Mouse (Mus musculus) ES-E14 (cell line): ENCODE data around the gene Grap2. TPM values are rescaled to one million over a fixed set of nuclear protein-coding genes. Genes with fewer than 3 reads are reported as not detected.

Experiments
- DNase-seq: peaks from one replicate; pipeline ENCODE4 v3.0.0-alpha.2; 2013; ENCODE audit warnings: low read depth, low spot score
- H3K27ac ChIP-seq: 2 replicates; pipeline ENCODE4 v1.5.1; 2012; ENCODE audit warnings: low read depth, mild to moderate bottlenecking, low read length, moderate library complexity, mixed read lengths; ENCODE audit not compliant: poor library complexity, insufficient read depth, severe bottlenecking
- H3K36me3 ChIP-seq: 2 replicates; pipeline ENCODE4 v1.6.1; 2012; ENCODE audit warnings: mild to moderate bottlenecking, low read length, moderate library complexity, mixed read lengths; ENCODE audit not compliant: control insufficient read depth, poor library complexity, insufficient read depth, severe bottlenecking
- H3K4me1 ChIP-seq, 2 experiments: fragments of 150-350 bp in 1 of 2; sonication (generic) in 1 of 2; 2 replicates each; pipeline ENCODE4 v1.6.1; 2012; ENCODE audit warnings: low read length in 2 of 2, mild to moderate bottlenecking in 1 of 2, mixed read lengths in 1 of 2; ENCODE audit not compliant: control insufficient read depth in 2 of 2, insufficient read depth in 2 of 2, poor library complexity in 1 of 2
- H3K4me3 ChIP-seq, 2 experiments: fragments of 150-350 bp in 1 of 2; sonication (generic) in 1 of 2; 2 replicates each; pipeline ENCODE4 v1.5.1; 2012; ENCODE audit warnings: low read length in 2 of 2, low read depth in 1 of 2, mild to moderate bottlenecking in 1 of 2, mixed read lengths in 1 of 2; ENCODE audit not compliant: insufficient read depth in 1 of 2, poor library complexity in 1 of 2, severe bottlenecking in 1 of 2
- H3K9ac ChIP-seq: 2 replicates; pipeline ENCODE4 v1.6.1; 2012; ENCODE audit warnings: low read depth, mild to moderate bottlenecking, low read length, mixed read lengths; ENCODE audit not compliant: poor library complexity, insufficient read depth, severe bottlenecking
- H3K9me3 ChIP-seq: fragments of 150-350 bp; sonication (generic); 2 replicates; pipeline ENCODE4 v1.6.1; 2012; ENCODE audit warnings: low read depth, mild to moderate bottlenecking, low read length; ENCODE audit not compliant: control insufficient read depth, insufficient read depth
- CHD2 ChIP-seq: IDR thresholded peaks from 2 replicates; pipeline ENCODE4 v1.6.1; 2014; ENCODE audit warnings: mild to moderate bottlenecking, low read depth, low read length, inconsistent platforms
- HCFC1 ChIP-seq: IDR thresholded peaks from 2 replicates; pipeline ENCODE4 v1.6.1; 2012; ENCODE audit warnings: low read length, inconsistent platforms, borderline replicate concordance; ENCODE audit not compliant: insufficient read depth
- MAFK ChIP-seq: IDR thresholded peaks from 2 replicates; pipeline ENCODE4 v1.6.1; 2014; ENCODE audit warnings: mild to moderate bottlenecking, low read depth, low read length, inconsistent platforms; ENCODE audit not compliant: insufficient read depth
- ZC3H11A ChIP-seq: IDR thresholded peaks from 2 replicates; pipeline ENCODE4 v1.6.1; 2012; ENCODE audit warnings: low read depth, mild to moderate bottlenecking, inconsistent platforms, low read length, borderline replicate concordance
- ZNF384 ChIP-seq: IDR thresholded peaks from 2 replicates; pipeline ENCODE4 v1.6.1; 2012; ENCODE audit warnings: low read depth, low read length, inconsistent platforms
- in situ Hi-C, 2 experiments: fragments of 600-800 bp; cut with MboI; formaldehyde crosslinking; loops; one replicate each; pipeline ENCODE4 v1.15.1; 2025; ENCODE audit warnings: low sequenced_read_pairs in 2 of 2, inconsistent platforms in 1 of 2; ENCODE audit not compliant: unreplicated experiment in 2 of 2
- total RNA-seq: library from RNA; depleted of rRNA; stranded (reverse); fragments of 300-350 nt; gene quantifications from 2 replicates; pipeline ENCODE4 v1.2.3, GENCODE M21; 2012

The Grap2 gene
- total RNA-seq, 1 experiment = 0.45 TPM

DNA sequence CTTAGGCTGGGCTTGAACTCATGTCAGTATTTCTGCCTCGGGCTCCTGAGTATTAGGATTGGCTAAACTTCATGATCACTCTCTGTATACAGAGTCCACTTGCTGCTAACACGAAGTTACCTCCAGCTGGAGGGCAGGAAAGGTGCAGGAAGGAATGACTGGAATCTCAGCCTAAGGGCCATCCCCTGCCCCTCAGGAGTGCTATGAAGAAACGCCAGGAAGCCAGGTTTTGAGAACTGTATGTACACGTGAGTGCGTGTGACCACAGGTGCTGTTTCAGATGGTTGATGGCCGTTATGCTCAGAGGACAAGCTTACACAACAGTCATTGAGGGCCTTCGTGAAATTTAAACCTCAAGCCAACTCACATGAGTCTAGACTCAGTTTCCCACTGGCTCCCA is 3.2 kb upstream of the Grap2 start:
- no peak for TF ChIP-seq MAFK
- TF ChIP-seq ZNF384 = no peak
- TF ChIP-seq ZC3H11A = no peak
- TF ChIP-seq HCFC1 = no peak
- no peak for TF ChIP-seq CHD2
- Histone ChIP-seq H3K36me3 (no peaks in the 10 kb centered on the region), H3K4me3 (no peak overlapping the region), H3K27ac (no peak overlapping the region), H3K4me1 (peaks cover 4 to 9% of the 10 kb centered on the region in 2 experiments; a peak in 1 of 4 replicates), H3K9me3 (no peaks in the 10 kb centered on the region), H3K9ac (no peak overlapping the region)
- in situ Hi-C loops = no loop called here
- no peak for DNase-seq

DNA sequence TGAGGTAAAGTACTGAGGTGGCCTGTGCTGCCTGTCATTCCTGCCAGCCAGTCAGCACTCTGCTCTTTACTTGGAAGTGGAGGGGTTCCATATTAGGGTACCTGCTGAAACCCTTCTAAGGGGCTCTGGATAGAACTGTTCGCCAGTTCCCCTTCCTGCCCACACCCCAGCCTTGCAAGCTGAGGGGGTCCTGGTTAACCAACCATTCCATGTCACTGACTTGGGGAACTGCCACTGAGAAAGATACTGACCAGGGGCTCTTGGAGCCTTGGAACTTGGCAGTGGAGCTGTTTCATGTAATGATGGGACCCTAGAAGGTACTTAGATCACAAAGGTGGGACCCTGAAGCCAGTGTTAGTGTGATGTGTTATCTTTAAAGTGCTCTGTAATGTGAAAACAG is 2.2 kb upstream of the Grap2 start:
- Histone ChIP-seq H3K4me1 (peaks cover 4 to 9% of the 10 kb centered on the region in 2 experiments; a peak in 1 of 4 replicates), H3K9me3 (no peaks in the 10 kb centered on the region), H3K27ac (no peak overlapping the region), H3K36me3 (no peaks in the 10 kb centered on the region), H3K9ac (no peak overlapping the region), H3K4me3 (no peak overlapping the region)
- DNase-seq = no peak
- in situ Hi-C loops = no loop called here
- TF ChIP-seq ZC3H11A (no peak), MAFK (no peak), CHD2 (no peak), HCFC1 (no peak), ZNF384 (no peak)

- no peak overlapping the region for H3K4me3 ChIP-seq
- H3K9me3 ChIP-seq = no peaks in the 10 kb centered on the region
- no peak overlapping the region for H3K9ac ChIP-seq
- TF ChIP-seq ZNF384 (no peak), ZC3H11A (no peak), MAFK (no peak), HCFC1 (no peak), CHD2 (no peak)
- H3K36me3 ChIP-seq = no peaks in the 10 kb centered on the region
- no peak for DNase-seq
- peaks cover 4 to 9% of the 10 kb centered on the region in 2 experiments; a peak in 1 of 4 replicates for H3K4me1 ChIP-seq
- no peak overlapping the region for H3K27ac ChIP-seq
- in situ Hi-C loops = no loop called here
These were observed 783 bp upstream of the Grap2 start for GRCm38 (mm10) chr15:80571611-80572010.

- in situ Hi-C loops = no loop called here
These were observed 572 bp downstream of the Grap2 start for GRCm38 (mm10) chr15:80572811-80573520.

More at GRCm38 (mm10) chr15:80572811-80573520, 572 bp downstream of the Grap2 start:
- Histone ChIP-seq H3K9ac (no peak overlapping the region), H3K4me3 (peak overlapping the region in 1 of 2 experiments; percentile 28; a peak in 1 of 4 replicates), H3K27ac (no peak overlapping the region), H3K4me1 (peaks cover 7 to 9% of the 10 kb centered on the region in 2 experiments; a peak in 1 of 4 replicates), H3K36me3 (no peaks in the 10 kb centered on the region), H3K9me3 (no peaks in the 10 kb centered on the region)
- no peak for DNase-seq
- TF ChIP-seq HCFC1 (no peak), ZC3H11A (no peak), MAFK (no peak), ZNF384 (no peak), CHD2 (no peak)
